Mouse (Mus musculus) embryonic stem cell, embryonic (primary cell): ENCODE data around the gene Cnp.

ENCODE experiments used
- CTCF ChIA-PET, 4 experiments: fragments of 300-600 bp in 2 of 4; fragments of 350-600 bp in 2 of 4; sonication (Branson Sonifier 250); formaldehyde crosslinking; loops; one replicate each; lab custom pipeline; 2022; ENCODE audit warnings: inconsistent platforms in 2 of 4; lab: Charles Lee
- POLR2A ChIA-PET, 4 experiments: fragments of 300-600 bp in 2 of 4; fragments of 350-600 bp in 2 of 4; sonication (Branson Sonifier 250); formaldehyde crosslinking; loops; one replicate each; lab custom pipeline; 2022; ENCODE audit warnings: antibody characterized with exemption in 4 of 4, inconsistent platforms in 1 of 4; lab: Charles Lee

The Cnp gene

DNA sequence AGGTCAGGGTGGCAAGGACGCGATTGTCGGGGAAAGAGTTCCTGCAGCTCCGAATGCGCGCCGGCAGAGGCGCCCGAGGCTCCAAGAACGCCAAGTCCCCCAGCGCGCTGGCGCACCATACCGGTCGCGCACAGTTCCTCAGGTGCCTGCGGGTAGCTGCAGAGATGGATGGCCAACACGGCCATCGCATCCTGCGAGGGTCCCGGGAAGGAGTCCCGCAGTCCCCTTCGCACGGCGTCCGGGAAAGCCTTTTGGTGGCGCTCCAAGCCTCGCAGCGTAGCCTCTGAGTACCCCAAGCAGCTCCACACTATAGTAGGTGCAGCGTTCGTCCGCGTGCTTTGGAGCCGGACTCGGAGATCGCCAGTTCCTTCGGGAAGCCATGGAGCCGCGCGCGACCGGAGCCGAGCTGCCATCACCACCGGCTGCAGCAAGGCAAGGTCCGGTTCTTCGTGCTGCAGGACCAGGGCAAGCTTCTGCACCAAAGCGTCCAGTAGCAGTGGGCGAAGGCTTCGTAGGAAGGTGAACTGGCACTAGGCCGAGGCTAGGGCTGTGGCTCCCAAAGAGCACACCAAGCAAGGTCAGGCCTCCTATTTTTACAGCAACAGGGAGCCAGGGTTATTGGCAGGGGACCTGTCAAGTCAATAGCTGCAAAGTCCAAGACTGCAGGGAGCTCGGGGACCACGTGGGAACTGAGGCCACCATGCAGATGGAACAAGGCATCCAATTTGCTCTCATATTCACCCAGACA, 65.6 kb downstream of the Cnp start:
- CTCF ChIA-PET: interaction anchor here (0.5 to 3.2 kb wide), 40 partner anchors 9 to 537 kb away, joined by 3 to 34 read pairs (median 5); partner anchors contain the start of genes Dnajc7 (in 2 of the 4), Nkiras2 (in 2 of the 4), Dhx58 (in 1 of the 4) and Fkbp10 (in 1 of the 4)
- POLR2A ChIA-PET: interaction anchor here (0.5 to 2.9 kb wide), 57 partner anchors 9 to 1442 kb away, joined by 3 to 20 read pairs (median 4); partner anchors contain the start of genes Dnajc7 (in 3 of the 4), Acly (in 2 of the 4), Klhl11 (in 2 of the 4) and Nkiras2 (in 2 of the 4)
